Mouse (Mus musculus) natural killer cell, adult 2 months (primary cell): ENCODE data around the gene Gm8334.
"Not testable (repeated sequence)": the region's sequence is repeated elsewhere in the genome, so short reads cannot be mapped to it uniquely, and the experiment has no call there.

Experiments
- DNase-seq, 2 experiments: peaks; one replicate each; pipeline ENCODE4 v3.0.0; 2022; ENCODE audit warnings: low spot score in 2 of 2

The Gm8334 gene

DNA sequence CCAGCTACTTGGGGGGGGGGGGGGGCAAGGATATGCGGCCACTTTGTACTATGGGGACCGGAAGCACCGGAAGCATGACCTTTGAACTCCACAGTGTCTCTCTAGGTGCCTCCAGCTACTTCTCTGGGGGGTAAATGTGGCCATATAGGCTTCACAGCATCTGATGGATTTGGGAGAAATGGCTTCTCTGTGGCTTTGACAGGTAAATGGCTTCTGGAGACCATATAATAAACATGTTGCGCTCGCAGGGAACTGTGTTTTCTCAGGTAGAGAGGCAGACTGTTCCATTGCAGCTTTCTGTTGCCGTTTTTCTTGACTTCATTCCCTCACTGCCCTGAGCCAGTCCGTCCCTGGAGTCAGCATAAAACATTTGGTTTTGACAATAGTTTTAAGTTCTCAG lies at the start of gene Gm8334:
Gm8334 (minus strand) TSS at position 101 of the 400 bp plus-strand sequence.
- DNase-seq: not testable (repeated sequence)

DNA sequence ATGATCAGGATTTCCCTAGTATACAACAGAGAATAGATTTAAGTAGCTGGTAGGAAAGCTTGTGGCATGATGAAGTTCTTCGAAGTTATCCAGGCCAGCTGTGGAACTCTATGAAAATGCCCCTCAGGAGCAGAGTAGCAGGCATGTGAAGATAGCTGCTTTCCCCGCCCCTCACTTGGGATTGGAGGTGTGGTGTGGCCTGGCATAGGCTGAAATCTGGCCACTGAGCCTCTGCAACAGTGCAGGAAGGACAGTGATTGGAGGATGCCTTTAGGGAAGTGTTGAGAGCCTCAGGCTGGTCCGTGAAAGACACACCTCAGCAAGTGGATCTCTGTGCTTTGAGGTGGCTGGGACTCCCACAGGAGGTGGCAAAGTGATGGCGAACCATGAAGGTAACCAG lies 48.3 kb upstream of the Gm8334 start, which contains the start of gene Gm15127:
Gm15127 (plus strand) TSS at position 301 of the 400 bp plus-strand sequence.
- not testable (repeated sequence) for DNase-seq
